Mouse (Mus musculus): ENCODE results near the gene Stk17b. TPM values are rescaled to one million over a fixed set of nuclear protein-coding genes. Genes with fewer than 3 reads are reported as not detected.
"Not testable (repeated sequence)": the region's sequence is repeated elsewhere in the genome, so short reads cannot be mapped to it uniquely, and the experiment has no call there.

Gene Stk17b
- total RNA-seq, 2 experiments from 2014 or later: 7.2 to 8.3 TPM

- DNase-seq: no peak
- intact Hi-C loops (cut with DNase I; ENCODE audit: low total_unique reads): no loop called here
These were observed 6.3 kb upstream of the Stk17b start for GRCm38 (mm10) chr1:53791343-53791742.

GRCm38 (mm10) chr1:53784291-53784720 lies 718 bp downstream of the Stk17b start:
- intact Hi-C loops (cut with DNase I; ENCODE audit: low total_unique reads): no loop called here

GRCm38 (mm10) chr1:53782956-53783355 lies 2.1 kb downstream of the Stk17b start:
- no peak for DNase-seq
- intact Hi-C loops (cut with DNase I; ENCODE audit: low total_unique reads): no loop called here

More at GRCm38 (mm10) chr1:53784291-53784720, 718 bp downstream of the Stk17b start:
- DNase-seq: no peak

- intact Hi-C loops (cut with DNase I; ENCODE audit: low total_unique reads): no loop called here
- DNase-seq: no peak
These were observed 2.9 kb downstream of the Stk17b start for GRCm38 (mm10) chr1:53782079-53782478.

GRCm38 (mm10) chr1:53781311-53781710 lies 3.7 kb downstream of the Stk17b start:
- no peak for DNase-seq
- intact Hi-C loops (cut with DNase I; ENCODE audit: low total_unique reads): no loop called here

GRCm38 (mm10) chr1:53776176-53776905 lies 8.7 kb downstream of the Stk17b start:
- DNase-seq: no peak
- intact Hi-C loops (cut with DNase I; ENCODE audit: low total_unique reads): no loop called here

GRCm38 (mm10) chr1:53775545-53775944 lies 9.5 kb downstream of the Stk17b start:
- intact Hi-C loops (cut with DNase I; ENCODE audit: low total_unique reads): no loop called here
- DNase-seq: no peak

GRCm38 (mm10) chr1:53775036-53775435 lies 10.0 kb downstream of the Stk17b start:
- intact Hi-C loops (cut with DNase I; ENCODE audit: low total_unique reads): no loop called here
- no peak for DNase-seq

- DNase-seq: no peak
- intact Hi-C loops (cut with DNase I; ENCODE audit: low total_unique reads): no loop called here
These were observed 10.5 kb downstream of the Stk17b start for GRCm38 (mm10) chr1:53774571-53774970.

GRCm38 (mm10) chr1:53773994-53774393 lies 11.0 kb downstream of the Stk17b start:
- intact Hi-C loops (cut with DNase I; ENCODE audit: low total_unique reads): no loop called here
- no peak for DNase-seq

- no peak for DNase-seq
- intact Hi-C loops (cut with DNase I; ENCODE audit: low total_unique reads): no loop called here
These were observed 12.1 kb downstream of the Stk17b start for GRCm38 (mm10) chr1:53772967-53773366.

- no peak for DNase-seq
- intact Hi-C loops (cut with DNase I; ENCODE audit: low total_unique reads): no loop called here
These were observed 13.5 kb downstream of the Stk17b start for GRCm38 (mm10) chr1:53771476-53771875.

- no peak for DNase-seq
- intact Hi-C loops (cut with DNase I; ENCODE audit: low total_unique reads): no loop called here
These were observed 18.9 kb downstream of the Stk17b start for GRCm38 (mm10) chr1:53766112-53766511.

GRCm38 (mm10) chr1:53757316-53757715 lies 27.7 kb downstream of the Stk17b start:
- intact Hi-C loops (cut with DNase I; ENCODE audit: low total_unique reads): no loop called here

GRCm38 (mm10) chr1:53753501-53753900 lies 31.5 kb downstream of the Stk17b start:
- DNase-seq; intact Hi-C loops (cut with DNase I; ENCODE audit: low total_unique reads): not testable (repeated sequence)

More at GRCm38 (mm10) chr1:53757316-53757715, 27.7 kb downstream of the Stk17b start:
- DNase-seq: no peak

GRCm38 (mm10) chr1:53751144-53751543 lies 33.9 kb downstream of the Stk17b start:
- no peak for DNase-seq
- intact Hi-C loops (cut with DNase I; ENCODE audit: low total_unique reads): no loop called here

- intact Hi-C loops (cut with DNase I; ENCODE audit: low total_unique reads); DNase-seq: not testable (repeated sequence)
These were observed 34.3 kb downstream of the Stk17b start for GRCm38 (mm10) chr1:53750697-53751096.

- intact Hi-C loops (cut with DNase I; ENCODE audit: low total_unique reads): not testable (repeated sequence)
These were observed 35.1 kb downstream of the Stk17b start for GRCm38 (mm10) chr1:53749881-53750385.

GRCm38 (mm10) chr1:53748571-53748970 lies 36.5 kb downstream of the Stk17b start:
- DNase-seq: no peak
- intact Hi-C loops (cut with DNase I; ENCODE audit: low total_unique reads): no loop called here

More at GRCm38 (mm10) chr1:53749881-53750385, 35.1 kb downstream of the Stk17b start:
- DNase-seq: not testable (repeated sequence)

GRCm38 (mm10) chr1:53746001-53746400 lies 39.0 kb downstream of the Stk17b start:
- intact Hi-C loops (cut with DNase I; ENCODE audit: low total_unique reads): no loop called here

More at GRCm38 (mm10) chr1:53746001-53746400, 39.0 kb downstream of the Stk17b start:
- DNase-seq: no peak
